18 mouse cellular contexts compared by ENCODE assay signal in the genomic region with DNA sequence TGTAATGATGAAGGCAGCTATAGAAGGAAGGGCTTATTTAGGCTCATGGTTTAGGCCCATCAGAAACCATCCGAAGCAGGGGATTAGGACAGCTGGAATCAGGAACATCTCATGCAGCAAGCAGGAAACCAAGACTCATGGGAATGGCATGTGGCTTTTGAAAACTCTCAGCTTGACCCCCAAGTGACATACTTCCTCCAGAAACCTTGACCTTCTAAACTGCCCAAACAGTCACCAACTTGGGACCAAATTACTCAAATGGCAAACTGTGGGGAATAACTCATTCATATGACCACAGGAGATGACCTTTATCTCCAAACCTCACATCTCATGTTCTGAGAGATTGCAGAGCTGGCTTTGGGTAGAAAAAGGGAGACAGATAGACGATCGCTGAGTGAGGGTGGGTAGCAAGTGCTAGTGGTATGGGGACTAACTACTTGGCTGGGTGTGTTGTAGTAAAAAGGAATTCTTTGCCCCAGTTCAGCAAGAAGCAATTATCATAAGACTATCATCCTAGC. TPM values are rescaled to one million over a fixed set of nuclear protein-coding genes. Genes with fewer than 3 reads are reported as not detected.
DNase-seq lines count a peak whose midpoint lies in the region.
"Had no signal": no experiment of that assay in that cellular context is flagged by ENCODE, and none has a peak within 500 bp of the region (broad histone marks: within the 10 kb centered on the region; RNA-seq: fewer than 3 reads in every experiment).

No protein-coding gene starts in this region.

- DNase-seq in adrenal gland, adult 8-10 months, result peak; percentile 31
- no peak for DNase-seq in adrenal gland, adult 18-20 months (ENCODE audit: low spot score in 2 of 2)
- DNase-seq in 3T3-L1 (ENCODE audit: low read depth, low spot score) (peak; percentile 27), 416B (ENCODE audit: low read depth) (peak; percentile 7)
- no peak for DNase-seq in kidney, postnatal 14 days
- DNase-seq in right cerebral cortex, postnatal 4 days, result no peak
- DNase-seq: B cell, adult 2 months; cerebellum, adult 11 months; cerebellum, adult 2 months; cerebellum, adult 9-11 months; cerebellum, postnatal 25 days; forebrain, postnatal 0 days; gastrocnemius, adult 2 months; gastrocnemius, postnatal 14 days; heart, adult 18-20 months; heart, postnatal 14 days; heart, postnatal 4 days; kidney, adult 18-20 months had no signal

RNA-seq across cellular contexts. Expression of a gene that starts 7.3 kb away (rescaled TPM):
- 10 to 100 TPM; 41.5 to 45.7 (median 42.4) TPM for total RNA-seq in adrenal gland, adult 8-10 months (2022)
- 10 to 100 TPM; 43.4 to 45.5 TPM for total RNA-seq in adrenal gland, adult 18-20 months (2021)

Comparison
In these comparisons a context has a peak if more than half of its experiments do, and no peak if none do; other contexts are left out.
1. DNase-seq: peak in adrenal gland, adult 8-10 months (single experiment), 3T3-L1 (single experiment) and 416B (single experiment); none in adrenal gland, adult 18-20 months (0 of 2), kidney, postnatal 14 days (single experiment) and right cerebral cortex, postnatal 4 days (single experiment).